Mouse (Mus musculus) thymus, postnatal 14 days (tissue): Measurements from ENCODE around the gene Snx9.

Source experiments
- DNase-seq: peaks from one replicate; pipeline ENCODE4 v3.0.0; 2021

Gene Snx9

GRCm38 (mm10) chr17:5934554-5935324 lies 93.6 kb downstream of the Snx9 start:
- DNase-seq, result peak; percentile 92

DNA sequence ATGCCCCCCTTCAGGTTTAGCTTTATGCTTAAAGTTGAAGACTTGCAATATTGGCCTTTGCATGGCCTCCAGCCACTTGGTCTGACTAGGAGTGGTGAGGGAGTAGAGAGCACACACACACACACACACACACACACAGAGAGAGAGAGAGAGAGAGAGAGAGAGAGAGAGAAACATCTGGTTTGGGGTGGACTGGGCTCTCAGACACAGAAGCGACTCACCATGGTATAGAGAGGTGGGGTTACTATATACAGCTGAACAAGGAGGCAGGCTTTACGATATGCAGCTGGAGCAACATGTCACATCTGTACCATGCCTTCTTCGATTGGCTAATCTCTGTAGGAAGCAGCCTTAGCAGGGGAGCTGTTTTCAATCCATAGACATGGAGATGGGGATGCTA lies 94.6 kb downstream of the Snx9 start:
- no peak for DNase-seq

DNA sequence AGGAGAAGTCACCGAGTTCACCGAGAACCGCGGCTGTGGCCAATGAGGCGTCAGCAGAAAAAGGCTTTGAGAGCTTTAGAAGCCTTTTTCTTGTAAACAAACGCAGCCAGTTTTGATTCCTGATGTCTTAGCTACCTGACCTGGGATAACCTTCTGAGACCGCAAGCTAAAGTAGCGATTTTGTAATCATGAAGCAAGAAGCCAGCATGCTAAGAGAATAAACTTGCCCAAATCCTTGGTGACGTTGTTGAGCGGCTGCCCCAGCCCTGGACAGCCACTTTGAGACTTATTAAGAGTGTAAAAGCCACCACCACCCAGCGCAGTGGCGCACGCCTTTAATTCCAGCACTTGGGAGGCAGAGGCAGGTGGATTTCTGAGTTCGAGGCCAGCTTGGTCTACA lies 95.1 kb downstream of the Snx9 start:
- no peak for DNase-seq

DNA sequence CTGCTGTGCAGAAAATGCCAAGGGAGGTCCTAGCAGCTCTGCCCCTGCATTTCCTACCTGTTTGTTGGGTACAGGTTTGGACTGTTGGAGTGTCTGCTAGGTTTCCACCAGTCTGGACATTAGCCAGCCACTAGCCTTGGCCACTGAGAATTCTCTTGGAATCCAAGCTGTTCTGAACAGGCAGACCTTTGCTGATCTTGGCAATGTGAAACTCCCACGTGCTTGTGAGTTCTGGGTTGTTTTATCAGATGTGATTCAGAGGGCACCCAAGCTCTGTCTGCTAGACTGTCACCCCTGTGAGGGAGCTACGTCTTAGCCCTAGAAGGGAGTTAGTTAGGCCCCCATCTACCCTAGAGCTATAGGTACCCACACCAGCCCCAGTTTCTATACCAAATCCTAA lies 96.3 kb downstream of the Snx9 start:
- DNase-seq, result no peak

GRCm38 (mm10) chr17:5939871-5940270 lies 98.7 kb downstream of the Snx9 start:
- no peak for DNase-seq

DNA sequence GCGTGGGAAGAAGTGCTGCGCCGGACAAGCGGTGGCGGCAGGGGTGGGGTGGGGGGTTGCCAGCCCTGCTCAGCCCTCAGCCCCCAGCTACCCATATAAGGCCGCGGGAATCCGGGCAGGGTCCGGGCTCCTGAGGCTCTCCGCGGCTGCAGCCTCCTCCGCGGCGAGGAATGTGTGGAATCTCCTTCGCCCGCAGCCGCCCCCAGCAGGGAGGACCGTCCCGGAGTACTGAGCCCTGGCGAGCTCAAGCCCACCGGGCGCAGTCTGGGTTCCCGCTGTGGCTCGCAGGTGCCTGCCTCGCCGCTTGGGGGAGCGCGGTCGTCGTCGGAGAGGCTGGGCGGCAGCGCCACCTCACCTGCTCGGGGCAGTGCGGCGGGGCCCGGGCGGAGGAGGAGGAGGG lies 99.7 kb downstream of the Snx9 start:
- DNase-seq, result peak; percentile 94

DNA sequence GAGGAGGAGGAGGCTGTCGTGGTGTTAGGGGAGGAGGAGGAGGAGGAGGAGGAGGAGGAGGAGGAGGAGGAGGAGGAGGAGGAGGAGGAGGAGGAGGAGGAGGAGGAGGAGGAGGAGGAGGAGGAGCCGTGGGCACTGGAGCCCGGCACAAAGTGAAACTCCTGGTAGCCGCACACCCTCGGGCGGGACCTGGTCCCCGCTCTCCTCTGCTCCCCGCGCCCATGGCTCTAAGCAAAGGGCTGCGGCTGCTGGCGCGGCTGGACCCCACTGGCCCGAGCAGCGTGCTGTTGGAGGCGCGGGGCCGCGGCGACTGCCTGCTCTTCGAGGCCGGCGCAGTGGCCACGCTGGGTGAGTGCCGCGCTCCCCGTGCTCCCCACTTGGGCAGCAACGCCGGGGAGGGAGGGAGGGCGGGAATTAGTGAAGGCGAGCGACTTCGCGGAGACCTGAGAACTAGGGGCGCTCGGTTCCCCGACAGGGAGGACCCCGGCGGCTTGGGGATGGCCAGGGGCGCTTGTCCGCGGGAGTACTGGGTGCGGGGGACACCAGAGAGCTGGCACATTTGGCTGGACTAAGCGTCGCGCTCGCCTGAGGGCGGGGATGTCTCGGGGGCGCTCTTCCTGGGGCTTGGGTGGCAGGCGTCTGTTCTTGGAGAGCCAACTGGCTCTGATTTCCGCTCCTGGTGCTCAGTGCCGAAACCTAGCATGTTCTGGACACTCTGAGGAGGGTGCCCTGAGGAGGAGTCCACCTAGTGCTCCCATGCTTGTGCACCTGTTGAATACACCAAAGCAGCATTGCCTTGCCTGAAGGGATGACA lies 100.3 kb downstream of the Snx9 start, which contains the start of gene Synj2:
Synj2 (plus strand) TSS at position 51 of the 814 bp plus-strand sequence.
- peak; percentile 49 for DNase-seq

GRCm38 (mm10) chr17:5942156-5942555 lies 101.0 kb downstream of the Snx9 start:
- no peak for DNase-seq

DNA sequence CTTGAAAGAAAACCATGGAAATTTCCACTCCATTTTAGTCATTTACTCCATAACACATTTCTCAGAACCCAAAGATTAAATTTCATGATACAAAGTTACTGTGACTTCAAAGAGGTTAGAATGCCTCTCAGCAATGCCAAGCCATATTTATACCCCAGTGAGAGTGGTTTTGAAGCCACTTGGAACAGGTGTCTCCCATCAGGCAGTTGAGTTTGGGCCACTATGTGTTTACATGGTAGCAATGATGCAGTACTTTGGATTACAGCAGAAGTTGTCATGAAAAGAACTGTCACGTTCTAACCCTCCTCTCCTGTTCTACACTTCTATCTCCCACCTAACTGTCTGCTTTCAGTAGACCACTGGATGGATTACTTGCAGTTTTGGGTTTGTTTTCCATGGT lies 101.9 kb downstream of the Snx9 start:
- DNase-seq, result no peak

DNA sequence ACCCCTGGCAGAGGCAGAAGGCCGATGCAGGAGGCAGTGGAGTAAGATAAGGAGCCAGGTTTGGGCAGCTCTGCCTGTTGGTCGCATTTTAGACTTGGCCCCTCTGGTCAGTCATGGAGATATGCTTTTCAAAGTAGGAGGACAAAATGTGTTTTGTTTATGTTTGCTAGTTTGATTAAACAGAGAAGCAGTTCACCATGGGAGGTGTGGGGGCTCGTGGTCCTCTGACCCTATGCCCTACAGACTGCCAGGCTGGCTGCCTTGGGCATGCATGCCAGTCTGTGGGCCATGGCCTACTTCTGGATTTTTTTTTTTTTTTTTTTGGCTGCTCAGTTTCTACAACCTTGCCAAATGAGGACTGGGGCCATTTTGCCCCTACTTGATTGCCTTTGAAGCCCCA lies 105.9 kb downstream of the Snx9 start:
- DNase-seq, result no peak

DNA sequence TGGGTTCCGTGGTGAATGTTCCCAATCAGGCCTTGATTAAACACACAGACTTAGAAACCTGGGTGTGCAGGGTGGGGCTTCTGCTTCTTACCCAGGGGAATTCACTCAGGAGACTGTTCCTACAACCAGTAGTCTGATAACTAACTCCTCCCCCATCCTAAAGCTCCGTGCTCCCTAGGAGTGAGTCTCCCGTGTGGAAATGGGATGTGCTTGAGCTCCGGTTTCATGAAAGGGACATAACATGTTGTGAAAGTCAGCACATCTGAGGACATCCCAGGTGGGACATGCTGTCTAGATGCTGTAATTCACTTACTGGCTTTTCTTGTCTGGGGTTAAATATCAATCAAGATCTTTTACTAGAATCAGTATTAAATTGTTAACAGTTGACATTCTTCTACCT lies 111.3 kb downstream of the Snx9 start:
- DNase-seq, result no peak

DNA sequence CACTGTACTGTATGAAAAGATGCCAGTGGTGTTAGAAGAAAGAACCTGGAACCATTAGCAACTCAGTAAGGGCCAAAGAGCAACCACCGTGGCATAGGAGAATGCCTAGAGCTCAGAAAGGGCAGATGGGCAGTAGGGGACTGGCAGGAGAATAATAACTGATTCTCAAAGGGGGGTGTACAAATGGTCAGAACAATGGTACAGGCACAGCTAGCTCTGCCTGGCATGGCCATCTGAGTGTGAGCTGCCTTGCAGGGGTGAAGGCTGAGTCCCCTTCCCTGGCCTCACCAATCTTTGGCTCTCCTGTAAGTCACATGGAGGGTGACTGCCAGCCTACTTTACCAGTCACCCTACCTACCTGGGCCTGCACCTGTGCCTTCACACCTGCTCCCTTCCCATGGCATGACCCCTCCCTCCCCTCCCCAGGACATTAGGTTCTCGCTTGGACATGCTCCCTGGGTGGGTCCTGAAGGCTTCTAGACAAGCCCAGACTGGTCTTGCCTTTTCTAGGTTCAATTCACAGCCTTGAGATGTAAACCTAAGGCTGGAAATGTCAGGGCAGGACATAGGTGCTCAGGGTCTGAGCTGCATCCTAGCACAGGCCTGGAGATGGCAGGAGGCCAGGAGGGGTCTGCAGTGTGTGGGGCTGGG lies 115.3 kb downstream of the Snx9 start:
- DNase-seq, result no peak

DNA sequence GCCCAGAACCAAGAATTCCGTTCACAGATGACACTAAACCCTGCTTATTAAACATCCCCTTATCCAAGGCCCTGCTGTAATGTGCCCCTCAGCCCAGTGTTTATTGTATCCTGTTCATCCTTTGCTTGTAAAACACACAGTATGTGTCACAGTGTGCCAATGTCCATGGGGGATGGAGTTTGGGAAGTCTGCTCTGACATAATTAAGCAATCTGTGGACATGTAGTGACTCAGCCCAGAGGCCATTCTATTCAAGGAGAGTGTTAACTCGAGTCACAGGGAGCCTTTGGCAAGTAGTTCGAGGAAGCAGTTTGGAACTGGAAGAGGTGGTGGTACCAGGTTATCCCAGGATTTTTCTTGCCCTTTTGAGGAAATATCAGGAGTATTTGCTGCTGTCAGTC lies 116.0 kb downstream of the Snx9 start:
- no peak for DNase-seq

- no peak for DNase-seq
Observed at GRCm38 (mm10) chr17:5958229-5958628, 117.1 kb downstream of the Snx9 start.

DNA sequence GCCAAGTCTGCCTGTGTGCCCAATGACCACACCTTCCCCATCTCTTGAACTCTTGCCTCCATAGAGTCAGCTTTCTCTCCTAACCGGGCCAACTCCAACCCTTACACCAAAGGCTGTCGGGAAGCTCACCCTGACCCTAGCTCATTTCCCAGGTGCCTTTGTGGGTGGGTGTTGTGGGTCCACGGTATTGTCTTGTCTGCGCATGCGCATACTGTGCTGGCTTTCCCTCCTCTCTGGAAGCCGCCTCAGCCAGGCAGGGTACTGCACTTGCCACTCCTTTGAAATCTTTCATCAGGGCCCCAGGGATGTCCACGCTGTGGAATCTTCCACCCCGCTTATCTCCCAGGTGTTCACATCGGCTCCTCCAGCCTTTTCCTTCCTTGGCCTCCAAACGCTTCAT lies 117.5 kb downstream of the Snx9 start:
- DNase-seq, result no peak

- DNase-seq, result no peak
Observed at GRCm38 (mm10) chr17:5959096-5959495, 118.0 kb downstream of the Snx9 start.

DNA sequence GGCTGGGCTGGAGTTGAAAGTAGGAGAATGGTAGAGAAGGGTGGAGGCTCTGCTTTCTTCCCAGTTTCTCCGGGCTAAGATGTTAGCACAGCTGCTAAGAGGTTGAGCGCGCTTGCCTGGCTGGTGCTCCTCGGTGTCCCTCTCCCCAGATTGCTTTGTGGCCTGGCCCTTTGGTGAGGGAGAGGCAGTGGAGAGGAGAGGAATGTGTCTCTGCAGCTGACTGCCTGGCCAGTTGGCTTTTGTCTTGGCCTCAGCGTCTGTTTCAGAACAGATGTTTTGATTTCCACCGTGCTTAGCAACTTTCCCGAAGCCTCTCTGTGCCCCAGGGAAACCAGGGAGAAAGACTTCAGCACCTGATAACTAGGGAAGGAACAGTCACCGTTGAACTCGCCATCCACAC lies 118.7 kb downstream of the Snx9 start:
- DNase-seq, result no peak

- no peak for DNase-seq
Observed at GRCm38 (mm10) chr17:5963766-5964165, 122.6 kb downstream of the Snx9 start.

- DNase-seq, result no peak
Observed at GRCm38 (mm10) chr17:5965084-5965781, 124.1 kb downstream of the Snx9 start.

GRCm38 (mm10) chr17:5966706-5967105 lies 125.6 kb downstream of the Snx9 start:
- no peak for DNase-seq

DNA sequence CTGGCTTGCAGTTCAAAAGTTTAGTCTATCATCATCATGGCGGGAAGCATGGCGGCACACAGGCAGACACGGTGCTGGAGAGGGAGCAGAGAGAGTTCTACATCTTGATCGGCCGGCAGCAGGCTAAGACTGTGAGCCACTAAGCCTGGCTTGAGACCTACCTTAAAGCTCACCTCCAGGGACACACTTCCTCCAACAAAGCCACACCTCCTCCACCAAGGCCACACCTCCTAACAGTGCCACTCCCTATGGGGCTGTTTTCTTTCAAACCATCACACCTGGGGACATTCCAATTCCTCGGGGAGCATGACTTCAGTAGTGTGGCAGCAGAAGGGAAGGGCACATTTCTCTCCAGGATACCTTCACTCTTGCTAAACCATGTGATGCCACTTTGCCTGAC lies 127.4 kb downstream of the Snx9 start:
- DNase-seq, result no peak

DNA sequence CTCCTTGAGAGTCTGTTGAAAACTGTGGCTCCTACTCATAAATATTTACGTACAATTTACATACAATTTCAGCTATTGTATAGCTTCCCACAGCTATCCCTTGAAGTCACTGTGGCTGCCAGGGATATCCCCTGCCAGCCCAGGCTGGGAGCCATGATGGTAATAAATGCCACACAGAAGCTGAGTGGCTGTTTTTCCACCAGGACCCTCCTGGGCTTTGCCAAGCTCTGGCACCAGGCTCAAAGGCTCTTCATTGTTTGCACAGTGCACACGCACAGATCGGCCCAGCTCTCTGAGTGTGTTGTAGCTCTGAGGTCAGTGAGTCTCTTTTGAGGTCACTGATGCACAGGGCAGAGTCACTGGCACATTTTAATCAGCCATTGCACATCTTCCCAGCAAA lies 128.1 kb downstream of the Snx9 start:
- no peak for DNase-seq

- DNase-seq, result no peak
Observed at GRCm38 (mm10) chr17:5970298-5970821, 129.2 kb downstream of the Snx9 start.
